Mouse (Mus musculus) megakaryocyte, embryonic 14.5 days (primary cell): ENCODE measurements around the gene Gfi1.

ENCODE experiments used
- FLI1 ChIP-seq: IDR thresholded peaks from 2 replicates; pipeline ENCODE4 v1.6.1; 2012; ENCODE audit warnings: low read length, inconsistent platforms, mixed read lengths
- GATA1 ChIP-seq: IDR thresholded peaks from 3 replicates; pipeline ENCODE4 v1.6.1; 2012; ENCODE audit warnings: mixed read lengths, low read length, inconsistent platforms, borderline replicate concordance

DNA sequence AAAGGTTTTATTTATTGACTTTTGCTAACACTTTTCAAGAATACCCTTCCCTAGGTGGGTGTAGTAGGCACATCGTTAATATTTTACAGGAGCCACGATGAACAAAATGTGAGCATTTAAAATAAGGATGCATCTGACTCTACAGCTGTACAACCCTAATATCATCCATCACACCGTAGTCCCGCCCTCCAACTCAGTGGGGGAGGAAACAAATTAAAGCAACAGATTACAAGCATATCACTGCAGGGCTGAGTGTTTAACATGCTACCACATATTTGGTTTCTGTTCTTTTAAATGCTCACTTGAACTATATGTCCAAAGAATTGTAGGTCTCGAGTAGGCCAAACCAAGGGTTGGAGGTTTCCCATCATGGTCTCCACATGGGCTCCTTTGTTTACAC lies 38.7 kb downstream of the Gfi1 start:
- TF ChIP-seq GATA1, result no peak
- TF ChIP-seq FLI1, result no peak
